Mouse (Mus musculus): ENCODE data around the gene Rps6kl1. TPM values are rescaled to one million over a fixed set of nuclear protein-coding genes. Genes with fewer than 3 reads are reported as not detected.

The Rps6kl1 gene
- polyA plus RNA-seq, 1 experiment from 2014 or later, result 0.73 TPM

DNA sequence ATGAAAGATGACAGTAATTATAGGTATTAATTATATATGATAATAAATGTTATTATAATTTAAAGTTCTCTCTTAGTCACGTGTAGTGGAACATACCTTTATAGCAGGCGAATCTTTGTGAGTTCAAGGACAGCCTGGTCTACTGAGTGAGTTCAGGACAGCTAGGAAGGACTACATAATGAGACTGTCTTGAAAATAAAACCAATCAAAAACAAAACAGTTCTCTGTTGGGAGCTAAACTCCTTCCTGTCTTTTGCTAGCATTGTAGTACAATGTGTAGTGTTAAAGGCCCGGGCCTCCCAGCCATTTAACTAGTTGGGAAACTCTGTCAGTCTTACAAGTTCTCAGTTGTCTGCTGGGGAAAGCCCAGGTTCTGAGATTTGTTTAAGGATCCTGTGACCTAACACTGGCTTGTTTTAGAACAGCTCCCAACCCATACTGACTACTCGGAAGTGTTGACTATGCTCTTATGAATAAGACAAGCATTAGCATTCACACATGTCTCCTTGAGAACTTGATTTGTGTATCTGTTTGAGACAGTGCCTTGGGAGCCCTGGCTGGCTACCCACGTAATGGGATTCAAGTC, 49.5 kb downstream of the Rps6kl1 start:
- Histone ChIP-seq H3K36me3 (no peaks in the 10 kb centered on the region), H3K4me1 (replicated peaks) (peaks cover 16% of the 10 kb centered on the region), H3K4me3 (replicated peaks) (no peak overlapping the region), H3K9me3 (replicated peaks) (no peaks in the 10 kb centered on the region), H3K4me2 (no peak overlapping the region), H3K27ac (no peak overlapping the region), H3K27me3 (no peaks in the 10 kb centered on the region), H3K9ac (no peak overlapping the region)
- DNase-seq (no peak), ATAC-seq (ENCODE audit: low read depth) (no peak)
- 68% methylated on average over 5 of the region's 5 CpGs for WGBS (ENCODE audit: insufficient replicate concordance)

DNA sequence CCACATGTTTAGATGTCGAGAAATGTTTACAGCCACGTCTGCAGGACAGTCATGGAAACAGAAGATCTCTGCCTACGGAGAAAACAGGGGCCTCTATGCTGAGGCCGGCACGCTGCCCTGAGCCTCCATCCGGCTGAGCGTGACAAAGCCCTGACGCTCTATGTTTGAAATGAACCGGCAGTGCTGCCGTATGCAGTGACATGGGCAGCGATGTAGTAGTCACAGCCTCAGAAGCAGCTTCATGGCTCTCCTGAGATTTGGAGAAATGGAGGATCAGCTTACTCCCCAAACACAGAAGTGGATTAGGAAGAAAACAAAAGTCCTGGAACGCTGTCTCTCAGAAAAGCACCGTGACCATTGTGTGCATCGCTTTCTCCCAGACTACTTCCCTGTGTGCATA, 50.1 kb downstream of the Rps6kl1 start:
- Histone ChIP-seq H3K36me3 (no peaks in the 10 kb centered on the region), H3K4me2 (no peak overlapping the region), H3K4me1 (replicated peaks) (peaks cover 12% of the 10 kb centered on the region; the same call in 1 of the 2 replicates), H3K4me3 (replicated peaks) (no peak overlapping the region), H3K27me3 (no peaks in the 10 kb centered on the region), H3K9ac (no peak overlapping the region), H3K27ac (no peak overlapping the region), H3K9me3 (replicated peaks) (no peaks in the 10 kb centered on the region)
- no peak for ATAC-seq (ENCODE audit: low read depth)
- WGBS (ENCODE audit: insufficient replicate concordance), result 84% methylated on average over 14 of the region's 14 CpGs
- DNase-seq, result no peak

DNA sequence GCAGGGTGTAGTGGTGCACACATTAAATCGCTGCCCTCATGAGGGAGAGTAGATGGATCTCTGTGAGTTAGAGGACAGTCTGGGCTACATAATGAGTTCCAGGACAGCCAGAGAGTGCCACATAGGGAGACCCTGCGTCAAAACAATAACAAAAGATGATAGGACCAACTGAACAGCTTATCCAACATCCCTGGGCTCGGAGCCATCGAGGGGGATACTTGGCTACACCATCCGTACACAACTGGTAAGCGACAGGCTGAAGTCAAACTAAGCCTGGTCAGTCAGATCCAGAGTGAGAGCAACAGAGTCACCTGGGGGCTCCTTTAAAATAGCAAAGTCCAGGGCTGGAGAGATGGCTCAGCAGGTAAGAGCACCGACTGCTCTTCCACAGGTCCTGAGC, 55.2 kb downstream of the Rps6kl1 start:
- H3K4me3 ChIP-seq (replicated peaks), result no peak overlapping the region
- no peaks in the 10 kb centered on the region for H3K27me3 ChIP-seq
- H3K9me3 ChIP-seq (replicated peaks), result no peaks in the 10 kb centered on the region
- no peak overlapping the region for H3K4me2 ChIP-seq
- no peak overlapping the region for H3K9ac ChIP-seq
- peaks cover 23% of the 10 kb centered on the region for H3K4me1 ChIP-seq (replicated peaks)
- 78% methylated on average over 7 of the region's 7 CpGs for WGBS (ENCODE audit: insufficient replicate concordance)
- H3K27ac ChIP-seq, result no peak overlapping the region
- DNase-seq (no peak), ATAC-seq (ENCODE audit: low read depth) (no peak)
- no peaks in the 10 kb centered on the region for H3K36me3 ChIP-seq

DNA sequence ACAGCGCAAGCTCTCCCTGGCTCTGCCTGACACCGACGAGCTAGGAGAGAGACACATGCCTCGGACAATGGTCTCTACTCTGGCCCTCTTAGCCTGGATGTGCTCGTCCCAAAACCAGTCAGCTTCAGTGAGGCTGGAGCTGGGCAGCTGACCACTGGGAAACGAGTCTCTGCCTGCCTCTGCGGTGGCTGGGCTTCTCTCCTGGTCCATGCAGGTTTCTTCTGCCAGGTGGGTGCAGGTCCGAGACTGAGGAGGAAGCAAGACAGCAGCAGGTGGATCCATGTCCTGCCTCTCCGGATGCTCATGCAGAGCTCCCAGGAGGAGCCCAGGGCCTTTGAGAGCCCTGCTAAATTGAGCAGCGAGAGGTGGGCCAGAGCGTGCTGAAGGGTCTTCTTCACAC, 55.9 kb downstream of the Rps6kl1 start:
- Histone ChIP-seq H3K4me1 (replicated peaks) (peaks cover 31% of the 10 kb centered on the region), H3K4me2 (no peak overlapping the region), H3K36me3 (no peaks in the 10 kb centered on the region), H3K4me3 (replicated peaks) (no peak overlapping the region), H3K9ac (no peak overlapping the region), H3K27ac (no peak overlapping the region), H3K27me3 (no peaks in the 10 kb centered on the region), H3K9me3 (replicated peaks) (no peaks in the 10 kb centered on the region)
- 81% methylated on average over 11 of the region's 11 CpGs for WGBS (ENCODE audit: insufficient replicate concordance)
- ATAC-seq (ENCODE audit: low read depth), result no peak
- no peak for DNase-seq

DNA sequence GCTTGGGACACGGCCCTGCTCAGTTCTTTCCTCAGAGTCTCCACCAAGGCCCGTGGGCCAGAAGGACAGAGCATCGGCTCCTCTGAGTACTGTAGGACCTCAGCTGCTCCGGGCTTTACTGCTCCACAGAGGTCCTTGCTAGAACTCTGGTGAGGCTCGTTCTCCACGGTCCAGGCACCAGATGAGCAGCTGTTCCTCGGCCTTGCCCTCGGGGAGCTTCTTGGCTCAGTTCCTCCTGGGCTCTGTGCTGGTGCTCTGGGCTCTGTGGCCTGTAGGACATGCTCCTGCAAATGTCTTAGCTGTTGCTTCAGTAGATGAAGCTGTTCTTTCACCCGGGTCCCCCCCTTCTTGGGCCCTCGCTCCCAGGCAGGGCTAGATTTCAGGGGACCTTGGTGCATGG, 56.4 kb downstream of the Rps6kl1 start:
- H3K9me3 ChIP-seq (replicated peaks), result no peaks in the 10 kb centered on the region

DNA sequence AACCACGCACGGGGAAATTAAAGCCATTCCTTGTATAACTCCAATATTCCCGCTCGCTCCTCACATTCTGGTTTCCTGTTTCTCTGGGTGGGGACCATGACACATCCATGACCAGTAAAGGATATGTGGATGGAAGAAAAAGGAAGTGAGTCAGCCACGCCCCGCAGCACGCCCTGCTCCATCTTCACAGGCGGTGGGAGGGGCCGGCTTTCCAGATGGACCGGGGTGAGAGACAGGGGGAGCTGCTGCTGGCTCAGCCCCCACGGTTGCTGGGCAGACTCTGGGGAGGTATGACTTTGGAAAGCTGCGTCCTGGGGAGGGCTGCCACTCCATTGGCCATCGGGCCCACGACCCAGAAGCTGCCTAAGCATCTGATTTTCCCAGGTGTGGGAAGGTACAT, 57.1 kb downstream of the Rps6kl1 start:
- H3K9ac ChIP-seq, result no peak overlapping the region
- WGBS (ENCODE audit: insufficient replicate concordance), result 28% methylated on average over 14 of the region's 14 CpGs

More for the DNA sequence above, 56.4 kb downstream of the Rps6kl1 start:
- Histone ChIP-seq H3K4me1 (replicated peaks) (peaks cover 35% of the 10 kb centered on the region), H3K36me3 (peaks cover 2% of the 10 kb centered on the region; the same call in 1 of the 2 replicates), H3K4me3 (replicated peaks) (no peak overlapping the region), H3K27ac (no peak overlapping the region), H3K27me3 (no peaks in the 10 kb centered on the region), H3K4me2 (no peak overlapping the region), H3K9ac (no peak overlapping the region)
- ATAC-seq (ENCODE audit: low read depth) (no peak), DNase-seq (no peak)
- 89% methylated on average over 10 of the region's 10 CpGs for WGBS (ENCODE audit: insufficient replicate concordance)

DNA sequence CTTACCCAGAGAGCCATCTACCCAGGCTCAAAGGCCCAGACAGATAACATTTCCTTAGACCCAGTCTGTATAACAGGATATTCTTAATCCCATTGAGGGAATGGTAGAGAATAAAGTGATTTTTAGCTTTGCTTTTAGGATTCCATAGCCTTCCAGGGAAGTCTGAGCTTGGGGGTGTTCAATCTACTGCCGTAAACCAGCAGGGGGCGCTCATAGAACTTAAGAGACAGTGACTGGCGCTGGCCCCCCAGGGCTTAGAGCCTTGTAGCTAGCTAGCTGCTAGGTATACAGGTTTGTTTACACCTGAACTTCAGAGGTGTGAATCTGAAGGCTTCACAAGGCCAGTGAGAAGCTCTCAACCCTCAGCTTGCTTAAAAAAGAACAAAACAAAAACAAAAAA, 58.9 kb downstream of the Rps6kl1 start:
- H3K27ac ChIP-seq, result no peak overlapping the region
- H3K27me3 ChIP-seq, result no peaks in the 10 kb centered on the region
- H3K36me3 ChIP-seq, result peaks cover 25% of the 10 kb centered on the region
- H3K4me1 ChIP-seq (replicated peaks), result peaks cover 31% of the 10 kb centered on the region
- H3K4me3 ChIP-seq (replicated peaks), result no peak overlapping the region
- H3K4me2 ChIP-seq, result no peak overlapping the region
- no peak overlapping the region for H3K9ac ChIP-seq
- 0 out of 2 replicates have a peak, but pooled peaks cover 2% of the 10 kb centered on the region for H3K9me3 ChIP-seq (replicated peaks)
- peak; percentile 48 for DNase-seq
- no peak for ATAC-seq (ENCODE audit: low read depth)
- 2% methylated on average over 3 of the region's 3 CpGs for WGBS (ENCODE audit: insufficient replicate concordance)

More for the DNA sequence above, 57.1 kb downstream of the Rps6kl1 start:
- Histone ChIP-seq H3K36me3 (peaks cover 8% of the 10 kb centered on the region), H3K27me3 (no peaks in the 10 kb centered on the region), H3K9me3 (replicated peaks) (0 out of 2 replicates have a peak, but pooled peaks cover 2% of the 10 kb centered on the region), H3K4me3 (replicated peaks) (no peak overlapping the region), H3K4me2 (no peak overlapping the region), H3K27ac (no peak overlapping the region), H3K4me1 (replicated peaks) (peaks cover 35% of the 10 kb centered on the region)
- DNase-seq (no peak), ATAC-seq (ENCODE audit: low read depth) (no peak)

DNA sequence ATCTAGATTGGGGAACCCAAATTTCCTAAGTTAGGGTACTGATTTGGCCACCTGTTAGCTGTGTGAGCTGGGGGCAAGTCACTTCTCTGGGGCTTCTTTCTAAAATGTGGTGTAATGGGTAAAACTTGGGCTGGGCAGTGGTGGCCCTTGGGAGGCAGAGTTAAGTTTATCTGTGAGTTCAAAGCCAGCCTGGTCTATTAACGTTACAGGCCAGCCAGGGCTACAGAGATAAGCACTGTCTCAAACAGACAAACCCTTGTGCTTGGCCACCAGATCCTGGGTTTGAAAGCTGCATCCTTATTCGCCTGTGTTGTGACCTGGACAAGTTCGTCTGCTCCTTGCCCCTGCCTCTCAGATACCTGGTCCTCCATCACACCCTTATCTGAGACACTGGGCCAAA, 59.9 kb downstream of the Rps6kl1 start:
- H3K27me3 ChIP-seq, result no peaks in the 10 kb centered on the region
- WGBS (ENCODE audit: insufficient replicate concordance), result 23% methylated on average over 3 of the region's 3 CpGs
- peaks cover 30% of the 10 kb centered on the region for H3K4me1 ChIP-seq (replicated peaks)
- H3K9ac ChIP-seq, result no peak overlapping the region
- no peak overlapping the region for H3K4me3 ChIP-seq (replicated peaks)
- DNase-seq, result peak; percentile 16
- H3K27ac ChIP-seq, result no peak overlapping the region
- peak; percentile 79 for ATAC-seq (ENCODE audit: low read depth)
- peaks cover 25% of the 10 kb centered on the region for H3K36me3 ChIP-seq
- no peak overlapping the region for H3K4me2 ChIP-seq
- 0 out of 2 replicates have a peak, but pooled peaks cover 2% of the 10 kb centered on the region for H3K9me3 ChIP-seq (replicated peaks)

DNA sequence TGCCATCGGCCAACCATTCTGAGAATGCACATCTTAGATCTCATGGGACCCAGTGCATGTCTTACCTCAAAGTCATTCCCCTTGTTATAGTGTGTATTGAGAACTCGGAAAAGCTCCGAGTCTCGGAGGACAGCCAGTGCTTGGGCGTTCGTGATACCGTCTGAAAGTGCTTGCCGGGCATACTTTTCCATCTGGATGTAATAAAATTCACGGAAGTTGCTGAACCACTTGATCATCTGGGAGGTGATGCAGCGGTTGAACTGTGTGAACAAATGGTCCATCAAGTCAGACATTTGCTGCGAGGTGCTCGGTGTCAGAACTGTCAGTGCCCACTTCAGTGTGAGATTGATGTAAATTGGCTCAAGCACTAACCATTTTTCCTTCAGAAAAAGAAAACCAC, 63.2 kb downstream of the Rps6kl1 start:
- Histone ChIP-seq H3K4me1 (replicated peaks) (peaks cover 29% of the 10 kb centered on the region), H3K4me2 (no peak overlapping the region), H3K9me3 (replicated peaks) (0 out of 2 replicates have a peak, but pooled peaks cover 2% of the 10 kb centered on the region), H3K9ac (no peak overlapping the region), H3K4me3 (replicated peaks) (no peak overlapping the region), H3K27ac (no peak overlapping the region), H3K36me3 (peaks cover 25% of the 10 kb centered on the region), H3K27me3 (no peaks in the 10 kb centered on the region)
- no peak for ATAC-seq (ENCODE audit: low read depth)
- no peak for DNase-seq
- WGBS (ENCODE audit: insufficient replicate concordance), result 85% methylated on average over 12 of the region's 12 CpGs

Other genes with a start within 250 kb of the Rps6kl1 start
- 132 and 134 TPM in 2 replicates for gene Fcf1, start 180.4 kb downstream of the Rps6kl1 start, polyA plus RNA-seq (2015; fragmentation: Nextera tagmentation; extraction: Ambion mirVana)
- 13.3 and 16.9 TPM in 2 replicates for gene Arel1, start 180.4 kb downstream of the Rps6kl1 start, polyA plus RNA-seq (2015; fragmentation: Nextera tagmentation; extraction: Ambion mirVana)
- gene Ylpm1, start 154.9 kb downstream of the Rps6kl1 start, polyA plus RNA-seq (2015; fragmentation: Nextera tagmentation; extraction: Ambion mirVana), result 9.2 TPM in 2 replicates
- gene Prox2, start 40.5 kb downstream of the Rps6kl1 start, polyA plus RNA-seq (2015; fragmentation: Nextera tagmentation; extraction: Ambion mirVana), result 3.0 and 3.1 TPM in 2 replicates
- gene Dlst, start 40.4 kb downstream of the Rps6kl1 start, polyA plus RNA-seq (2015; fragmentation: Nextera tagmentation; extraction: Ambion mirVana), result 80.7 and 93.4 TPM in 2 replicates
- 0.50 and 0.60 TPM in 2 replicates for gene Pgf, start 26.5 kb upstream of the Rps6kl1 start, polyA plus RNA-seq (2015; fragmentation: Nextera tagmentation; extraction: Ambion mirVana)
- 49.4 and 49.9 TPM in 2 replicates for gene Eif2b2, start 68.2 kb upstream of the Rps6kl1 start, polyA plus RNA-seq (2015; fragmentation: Nextera tagmentation; extraction: Ambion mirVana)
- 2.8 and 3.0 TPM in 2 replicates for gene Mlh3, start 119.3 kb upstream of the Rps6kl1 start, polyA plus RNA-seq (2015; fragmentation: Nextera tagmentation; extraction: Ambion mirVana)
- gene Acyp1, start 137.2 kb upstream of the Rps6kl1 start, polyA plus RNA-seq (2015; fragmentation: Nextera tagmentation; extraction: Ambion mirVana), result 66.3 and 71.4 TPM in 2 replicates
- 0.12 and 0.14 TPM in 2 replicates for gene Zc2hc1c, start 137.3 kb upstream of the Rps6kl1 start, polyA plus RNA-seq (2015; fragmentation: Nextera tagmentation; extraction: Ambion mirVana)
- gene Nek9, start 188.1 kb upstream of the Rps6kl1 start, polyA plus RNA-seq (2015; fragmentation: Nextera tagmentation; extraction: Ambion mirVana), result 5.0 and 6.1 TPM in 2 replicates
- 175 and 191 TPM in 2 replicates for gene Tmed10, start 223.6 kb upstream of the Rps6kl1 start, polyA plus RNA-seq (2015; fragmentation: Nextera tagmentation; extraction: Ambion mirVana)

Measured in liver, embryonic 13.5 days (tissue).